Mouse (Mus musculus): ENCODE measurements around the gene Zfp708. TPM values are rescaled to one million over a fixed set of nuclear protein-coding genes. Genes with fewer than 3 reads are reported as not detected.
"Not testable (repeated sequence)": the region's sequence is repeated elsewhere in the genome, so short reads cannot be mapped to it uniquely, and the experiment has no call there.

Gene Zfp708
- total RNA-seq (2021): 1 to 10 TPM; 2.6 to 3.4 TPM

DNA sequence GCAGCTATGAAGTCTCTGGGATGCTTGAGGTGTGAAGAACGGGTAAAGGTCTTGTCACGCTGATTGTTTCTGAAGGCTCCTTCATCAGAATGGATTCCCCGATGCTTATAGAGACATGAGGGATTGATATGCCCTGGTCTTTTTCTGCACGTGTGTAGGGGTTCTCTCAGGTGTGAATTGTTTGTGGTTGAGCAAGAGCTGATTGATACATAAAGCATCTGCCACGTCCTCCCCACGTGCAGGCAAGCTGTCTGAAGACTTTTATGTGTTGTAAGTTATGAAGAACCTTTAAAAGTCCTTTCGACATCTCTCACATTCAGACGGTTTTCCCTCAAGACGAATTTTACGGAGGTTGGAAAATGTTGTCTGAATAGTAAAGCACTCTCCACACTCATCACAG is at the start of gene Zfp708:
TSS of gene Zfp708 (minus strand) at position 101 of the 400 bp plus-strand sequence.
- no peak for DNase-seq (ENCODE audit: extremely low spot score in 1 of 2, low spot score in 1 of 2)

DNA sequence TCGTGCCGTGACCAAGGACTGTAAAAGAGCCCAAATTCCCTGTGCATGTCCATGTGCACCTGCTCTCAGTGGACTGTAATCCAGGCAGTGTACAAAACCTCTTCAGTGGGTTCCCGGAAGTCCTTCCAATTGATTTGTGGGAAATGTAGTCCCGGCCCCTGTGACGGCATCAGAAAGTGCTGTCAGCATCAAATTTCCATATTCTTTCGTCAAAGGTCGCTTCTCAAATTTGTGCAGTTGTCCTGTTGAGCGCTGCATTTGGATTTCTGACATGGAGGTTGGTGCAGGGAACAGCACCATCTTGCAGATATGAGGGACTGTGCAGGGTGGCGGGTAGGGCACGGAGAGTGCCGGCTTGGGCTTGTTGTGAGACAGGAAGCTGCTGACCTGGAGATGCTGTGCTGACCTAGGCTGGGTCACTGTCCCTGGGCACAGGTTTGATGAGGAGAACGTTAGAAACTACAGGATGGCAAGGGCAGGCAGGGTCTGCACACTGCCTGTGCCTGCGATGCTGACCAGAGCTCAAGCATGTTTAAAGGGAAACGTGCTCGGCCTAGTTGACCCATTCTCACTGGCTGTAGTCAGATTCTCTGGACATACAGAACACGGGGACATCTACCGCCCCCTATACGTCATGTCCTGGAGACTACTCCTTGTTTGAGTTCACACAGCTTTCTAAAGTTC is 30.4 kb upstream of the Zfp708 start:
- DNase-seq (ENCODE audit: extremely low spot score in 1 of 2, low spot score in 1 of 2): peak; percentile 74 to 77

DNA sequence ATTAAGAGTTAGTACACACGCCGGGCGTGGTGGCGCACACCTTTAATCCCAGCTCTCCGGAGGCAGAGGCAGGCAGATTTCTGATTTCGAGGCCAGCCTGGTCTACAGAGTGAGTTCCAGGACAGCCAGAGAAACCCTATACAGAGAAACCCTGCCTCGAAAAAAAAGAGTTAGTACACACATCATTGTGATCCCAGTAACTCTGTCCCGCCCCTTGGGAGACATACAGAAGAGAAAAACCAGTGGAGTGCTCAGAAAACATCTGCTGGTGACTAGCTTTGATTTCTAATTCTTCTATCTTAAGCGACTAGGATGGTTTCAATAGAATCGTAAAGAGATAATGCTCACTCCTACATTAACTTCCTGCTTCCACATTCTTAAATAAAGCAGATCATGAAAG is 29.7 kb upstream of the Zfp708 start:
- DNase-seq (ENCODE audit: extremely low spot score in 1 of 2, low spot score in 1 of 2): not testable (repeated sequence)

DNA sequence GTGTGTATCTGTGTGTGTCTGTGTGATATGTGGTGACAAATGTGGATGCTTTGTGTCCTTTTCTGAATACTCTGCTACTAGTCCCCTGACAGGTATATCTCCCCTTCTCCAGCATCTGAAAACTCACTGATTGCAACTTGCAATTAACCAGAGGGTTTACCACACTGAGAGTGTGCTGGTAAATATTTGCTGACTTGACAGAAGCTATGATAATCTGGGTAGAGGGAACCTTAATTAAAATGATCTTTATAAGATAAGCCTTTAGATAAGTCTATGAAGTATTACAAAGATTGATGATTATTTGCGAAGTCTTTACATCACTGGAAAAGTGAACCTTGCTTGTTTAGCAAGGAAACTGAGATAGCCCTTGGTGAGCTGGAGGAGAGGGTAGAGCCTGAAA is 26.7 kb upstream of the Zfp708 start:
- DNase-seq (ENCODE audit: extremely low spot score in 1 of 2, low spot score in 1 of 2): no peak

DNA sequence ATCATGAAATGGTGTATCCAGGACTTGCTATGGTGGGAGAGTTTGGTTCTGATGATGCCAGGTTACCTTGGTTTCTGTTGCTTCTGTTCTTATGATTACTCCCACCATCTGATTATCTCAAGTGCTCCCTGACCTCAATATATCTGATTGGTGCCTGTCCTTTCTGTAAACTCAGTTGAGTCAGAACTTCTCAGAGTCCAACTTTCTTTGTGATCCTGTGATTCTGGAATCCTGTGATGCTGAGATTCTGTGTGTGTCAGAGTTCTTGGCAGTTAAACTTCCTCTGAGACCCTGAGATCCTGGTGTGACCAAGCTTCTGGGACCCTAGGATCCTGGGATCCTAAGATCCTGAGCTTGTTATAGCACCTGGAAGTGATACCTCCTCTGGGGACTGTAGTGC is 23.6 kb upstream of the Zfp708 start, which contains the start of gene Zfp759:
TSS of gene Zfp759 (plus strand) at position 301 of the 400 bp plus-strand sequence.
- not testable (repeated sequence) for DNase-seq (ENCODE audit: extremely low spot score in 1 of 2, low spot score in 1 of 2)

DNA sequence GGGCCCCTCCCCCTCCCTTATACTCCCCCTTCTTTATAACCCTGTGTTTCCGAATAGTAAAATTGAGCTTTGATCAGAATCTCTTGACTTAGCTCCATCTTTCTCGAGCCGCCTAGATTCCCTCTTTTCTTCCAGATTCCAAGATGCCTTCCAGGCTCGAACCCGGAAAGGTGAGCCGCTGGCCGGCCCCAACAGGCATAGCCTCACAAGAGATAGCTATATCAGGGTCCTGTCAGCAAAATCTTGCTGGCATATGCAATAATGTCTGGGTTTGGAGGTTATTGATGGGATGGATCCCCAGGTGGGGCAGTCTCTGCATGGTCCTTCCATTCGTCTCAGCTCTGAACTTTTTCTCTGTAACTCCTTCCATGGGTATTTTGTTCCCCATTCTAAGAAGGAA is 18.4 kb upstream of the Zfp708 start, which contains the start of gene Rslcan18:
TSS of gene Rslcan18 (minus strand) at position 101 of the 400 bp plus-strand sequence.
- DNase-seq (ENCODE audit: extremely low spot score in 1 of 2, low spot score in 1 of 2): not testable (repeated sequence)

DNA sequence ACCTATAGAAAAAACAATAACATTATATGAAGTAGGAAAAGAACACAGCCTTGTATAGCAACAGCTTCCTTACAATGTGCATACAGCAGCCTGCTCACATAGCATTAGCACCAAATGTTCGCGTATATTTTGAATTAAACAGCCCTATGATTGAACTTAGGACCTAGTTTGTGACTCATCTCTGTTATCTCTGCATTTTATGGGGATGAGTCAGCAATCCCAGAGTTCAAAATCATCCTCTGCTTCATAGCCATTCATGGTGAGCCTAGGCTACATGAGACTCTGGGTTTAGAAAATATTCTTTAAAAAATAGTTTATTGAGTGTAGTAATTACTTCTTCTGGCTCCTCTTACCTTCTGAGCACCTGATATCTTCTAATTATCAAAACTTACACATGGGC is 15.5 kb upstream of the Zfp708 start:
- DNase-seq (ENCODE audit: extremely low spot score in 1 of 2, low spot score in 1 of 2): no peak

DNA sequence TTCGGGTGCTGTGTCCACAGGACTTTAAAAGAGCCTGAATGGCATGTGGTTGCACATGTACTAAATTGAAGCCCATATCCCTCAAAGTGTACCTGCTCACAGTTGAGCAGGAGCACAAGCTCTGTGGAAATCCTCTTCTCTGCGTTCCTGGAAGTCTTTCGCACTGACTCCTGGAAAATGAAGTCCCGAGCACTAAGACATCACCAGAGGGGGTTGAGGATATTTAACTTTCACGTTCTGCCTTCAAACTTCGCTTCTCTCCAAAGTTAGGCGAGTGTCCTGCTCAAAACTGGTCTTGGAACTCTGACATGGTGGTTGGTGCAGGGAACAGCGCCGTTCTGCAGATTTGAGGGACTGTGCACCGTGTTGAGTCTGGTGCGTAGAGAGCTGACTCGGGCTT is 14.3 kb upstream of the Zfp708 start:
- peak in 1 of 2 experiments; percentile 5 for DNase-seq (ENCODE audit: extremely low spot score in 1 of 2, low spot score in 1 of 2)

DNA sequence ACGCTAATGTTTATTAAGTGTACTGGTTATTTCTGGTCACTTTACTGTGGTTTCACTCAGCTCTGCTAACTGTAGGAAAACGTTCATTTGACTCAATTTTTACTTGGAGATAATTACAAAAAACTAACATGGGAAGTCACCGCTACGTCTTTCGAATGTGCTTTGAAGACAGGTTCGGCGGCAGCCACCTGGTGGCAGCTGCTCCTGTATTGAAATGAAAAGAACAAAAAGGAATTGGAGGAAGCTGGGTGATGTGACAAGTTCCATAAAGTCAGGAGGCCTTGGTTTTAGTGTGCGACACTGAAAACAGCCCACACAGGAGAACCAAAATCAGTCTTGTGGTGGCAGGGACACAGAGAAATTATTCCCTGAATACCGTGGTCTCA is 11.0 kb upstream of the Zfp708 start:
- DNase-seq (ENCODE audit: extremely low spot score in 1 of 2, low spot score in 1 of 2): peak; percentile 11 to 16

DNA sequence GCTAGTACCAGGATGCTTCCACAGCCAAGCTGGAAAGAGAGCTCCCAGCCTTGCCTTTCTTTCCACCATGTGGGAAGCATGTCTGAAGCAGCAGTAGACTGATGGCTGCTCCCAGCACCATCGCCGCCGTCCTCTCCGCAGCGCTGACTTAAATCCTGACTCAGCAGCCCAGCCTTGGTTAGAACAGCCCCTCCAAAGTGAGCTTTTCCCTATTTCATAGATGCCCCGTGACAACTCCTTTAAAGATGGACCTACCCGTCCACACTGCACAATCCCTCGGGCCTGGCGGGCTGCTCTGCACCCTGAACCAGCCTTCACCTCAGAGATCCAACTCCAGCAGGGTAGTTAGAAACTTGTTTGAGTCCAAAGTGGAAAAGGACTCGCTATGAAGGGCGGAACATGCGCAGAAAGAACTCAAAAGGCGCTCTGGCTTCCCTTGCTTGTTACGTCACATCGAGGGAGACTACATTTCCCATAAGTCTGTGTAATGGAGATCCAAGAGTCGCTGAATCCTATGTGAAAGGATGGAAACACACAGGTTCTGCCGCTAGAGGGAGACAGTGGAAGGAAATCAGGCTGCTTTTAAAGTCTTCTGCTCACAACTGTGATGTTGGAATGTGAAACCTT is 10.5 kb upstream of the Zfp708 start, which contains the start of gene Gm28557:
TSS of gene Gm28557 (minus strand) at position 411 of the 627 bp plus-strand sequence.
- peak; percentile 55 to 89 for DNase-seq (ENCODE audit: extremely low spot score in 1 of 2, low spot score in 1 of 2)

DNA sequence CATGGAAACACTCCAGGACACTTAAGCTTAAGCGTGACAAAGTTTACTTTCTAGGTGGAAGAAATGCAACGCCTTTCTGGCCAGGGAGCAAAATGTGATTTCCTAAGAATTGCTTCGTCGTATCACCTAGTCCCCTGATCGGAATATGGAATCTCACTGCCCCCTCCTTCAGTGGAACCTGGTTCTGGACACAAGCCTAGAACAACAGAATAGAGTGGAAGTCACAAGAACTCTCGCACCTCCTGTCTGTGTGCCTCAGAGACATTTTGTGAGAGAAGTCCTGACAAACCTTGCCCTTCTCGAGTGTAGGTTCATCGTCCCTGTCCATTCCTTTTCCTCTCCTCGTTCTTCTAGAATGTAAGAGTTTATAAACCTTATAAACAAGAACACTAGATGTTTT is 9.9 kb upstream of the Zfp708 start:
- DNase-seq (ENCODE audit: extremely low spot score in 1 of 2, low spot score in 1 of 2): no peak

DNA sequence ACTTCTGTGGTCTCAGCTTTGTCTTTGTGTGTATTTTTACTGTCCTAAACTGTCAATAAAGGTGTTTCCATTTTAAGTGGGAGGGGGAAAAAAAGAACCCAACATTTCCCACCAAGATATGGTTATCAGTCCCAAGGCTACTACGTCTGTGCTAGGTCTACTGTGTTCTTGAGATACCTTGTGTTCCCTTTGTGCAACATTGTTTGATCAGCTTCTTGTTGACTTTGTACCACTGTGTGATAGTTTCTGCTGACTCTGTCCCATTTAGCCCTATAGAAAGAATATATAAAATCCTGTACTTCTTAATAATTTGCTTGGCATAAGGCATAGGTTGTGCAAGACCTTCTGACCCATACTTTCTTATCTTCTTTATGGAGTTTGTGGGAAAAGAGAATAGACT is 7.6 kb downstream of the Zfp708 start:
- DNase-seq (ENCODE audit: extremely low spot score in 1 of 2, low spot score in 1 of 2): no peak

DNA sequence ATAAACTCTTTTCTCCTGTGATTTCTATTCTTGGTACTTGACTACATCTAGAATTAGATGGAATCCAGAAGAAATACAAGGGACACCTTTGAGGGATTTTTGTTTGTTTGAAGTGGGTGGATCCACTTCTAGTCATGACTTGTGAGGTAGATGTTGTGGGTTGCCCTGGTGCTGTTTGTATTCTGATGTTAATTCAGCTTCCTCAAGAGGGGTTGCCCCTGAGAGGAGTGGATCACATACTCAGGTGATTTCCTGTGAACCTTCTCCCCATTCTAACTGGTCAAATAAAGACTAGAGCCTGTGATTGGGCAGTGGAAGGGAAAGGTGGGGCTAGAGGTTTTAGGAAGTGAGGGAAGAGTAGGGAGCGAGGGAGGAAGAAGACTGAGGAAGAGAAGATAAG is 15.8 kb downstream of the Zfp708 start:
- DNase-seq (ENCODE audit: extremely low spot score in 1 of 2, low spot score in 1 of 2): no peak

DNA sequence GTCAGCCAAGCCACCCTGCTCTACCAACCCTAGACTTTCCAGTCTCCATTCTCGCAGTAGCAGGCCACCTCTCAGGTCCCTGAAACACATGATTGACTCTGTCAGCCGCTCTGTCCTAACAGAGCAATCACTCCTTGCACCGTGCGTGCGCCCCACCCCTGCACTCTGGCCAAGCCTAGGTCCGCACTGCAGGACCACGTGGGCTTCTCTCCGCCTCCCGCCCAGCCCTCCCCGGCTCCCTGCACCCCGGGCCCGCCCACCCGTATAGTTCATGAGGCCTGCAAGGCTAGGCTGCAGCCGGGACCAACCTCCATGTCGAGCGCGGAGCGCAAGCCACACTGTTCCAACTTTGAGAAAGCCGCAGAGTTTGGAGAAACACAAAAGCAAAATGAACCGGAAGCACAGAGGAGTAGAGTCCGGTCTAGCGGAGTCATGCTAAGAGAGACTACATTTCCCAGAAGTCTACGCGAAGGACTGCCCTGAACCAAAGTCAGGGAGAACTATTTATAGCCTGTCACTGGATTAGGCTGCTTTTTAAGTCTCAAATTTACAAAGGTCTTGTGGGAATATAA is 16.5 kb downstream of the Zfp708 start:
- DNase-seq (ENCODE audit: extremely low spot score in 1 of 2, low spot score in 1 of 2): peak; percentile 49 to 54

DNA sequence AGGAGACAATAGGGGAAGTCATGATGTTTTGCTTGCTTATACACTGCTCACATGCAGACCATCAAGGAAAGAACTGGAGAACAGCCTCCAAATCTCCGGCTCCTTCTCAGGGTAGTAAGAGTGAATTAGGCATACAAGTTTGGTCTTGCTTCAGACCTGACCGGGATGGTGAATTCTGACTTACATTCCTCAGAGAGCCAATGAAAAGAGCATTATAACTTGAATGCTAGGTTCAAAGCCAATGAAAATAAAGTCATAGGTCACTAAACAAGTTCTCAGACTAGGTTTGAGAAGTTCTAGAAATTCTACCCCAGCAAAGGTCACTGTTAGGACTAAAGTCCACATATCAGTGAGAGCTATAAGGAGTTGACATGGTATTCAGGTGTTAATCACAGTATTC is 20.5 kb downstream of the Zfp708 start:
- DNase-seq (ENCODE audit: extremely low spot score in 1 of 2, low spot score in 1 of 2): no peak

DNA sequence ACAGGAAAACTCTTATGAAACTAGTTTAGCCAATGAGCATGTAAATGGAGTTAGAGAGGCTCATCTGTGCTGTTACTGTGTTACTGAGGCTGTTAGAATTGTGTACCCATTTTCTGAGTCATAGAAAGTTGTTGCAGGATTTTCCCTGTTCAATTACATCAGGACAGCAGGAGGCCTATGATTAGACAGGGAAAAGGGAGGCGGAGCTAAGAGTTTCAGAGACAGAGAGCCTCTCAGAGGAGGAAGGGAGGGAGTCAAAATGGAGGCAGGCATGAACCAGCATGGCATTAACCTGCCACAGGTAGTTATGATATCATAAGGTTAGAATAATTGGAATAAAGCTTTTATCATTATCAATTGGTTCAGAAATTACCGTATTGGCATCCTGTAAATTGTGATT is 25.0 kb downstream of the Zfp708 start:
- no peak for DNase-seq (ENCODE audit: extremely low spot score in 1 of 2, low spot score in 1 of 2)

DNA sequence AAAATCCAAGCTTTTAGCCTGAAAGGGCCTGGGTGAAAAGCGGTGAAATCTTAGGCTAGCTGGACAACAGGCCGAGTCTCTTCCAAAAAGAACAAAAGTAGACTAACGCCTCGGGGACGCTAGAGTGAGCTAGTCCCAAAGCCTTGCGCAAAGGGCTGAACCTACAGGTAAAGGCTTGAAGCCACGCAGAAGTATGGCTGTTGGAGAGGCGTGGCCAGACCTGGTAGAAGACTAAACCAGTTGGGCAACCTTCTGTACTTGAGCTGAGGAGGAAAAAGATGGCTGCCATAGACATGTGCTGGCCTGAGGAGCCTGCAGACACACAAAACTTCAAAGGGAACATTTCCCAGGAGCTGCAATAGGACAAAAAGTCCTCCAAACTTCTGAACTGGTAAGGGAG is 32.4 kb downstream of the Zfp708 start:
- DNase-seq (ENCODE audit: extremely low spot score in 1 of 2, low spot score in 1 of 2): no peak

DNA sequence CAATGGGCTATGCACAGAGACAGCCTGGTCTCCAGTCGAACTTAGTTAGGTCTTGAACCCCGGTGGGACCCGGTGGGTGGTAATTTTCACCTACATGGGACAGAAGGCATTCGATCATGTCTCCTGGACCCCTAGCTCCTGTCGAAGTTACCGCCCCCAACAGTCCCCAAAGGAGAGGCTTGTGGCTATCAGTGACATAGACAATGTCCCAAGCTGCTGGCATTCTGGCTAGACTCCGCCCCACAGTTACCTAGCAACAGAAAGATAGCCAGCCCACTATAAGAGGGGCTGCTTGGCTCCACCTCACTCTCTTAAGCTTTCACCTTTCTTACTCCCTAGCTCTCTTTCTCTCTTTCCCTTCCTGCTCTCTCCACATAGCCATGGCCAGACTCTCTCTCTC is 35.3 kb downstream of the Zfp708 start:
- DNase-seq (ENCODE audit: extremely low spot score in 1 of 2, low spot score in 1 of 2): no peak

DNA sequence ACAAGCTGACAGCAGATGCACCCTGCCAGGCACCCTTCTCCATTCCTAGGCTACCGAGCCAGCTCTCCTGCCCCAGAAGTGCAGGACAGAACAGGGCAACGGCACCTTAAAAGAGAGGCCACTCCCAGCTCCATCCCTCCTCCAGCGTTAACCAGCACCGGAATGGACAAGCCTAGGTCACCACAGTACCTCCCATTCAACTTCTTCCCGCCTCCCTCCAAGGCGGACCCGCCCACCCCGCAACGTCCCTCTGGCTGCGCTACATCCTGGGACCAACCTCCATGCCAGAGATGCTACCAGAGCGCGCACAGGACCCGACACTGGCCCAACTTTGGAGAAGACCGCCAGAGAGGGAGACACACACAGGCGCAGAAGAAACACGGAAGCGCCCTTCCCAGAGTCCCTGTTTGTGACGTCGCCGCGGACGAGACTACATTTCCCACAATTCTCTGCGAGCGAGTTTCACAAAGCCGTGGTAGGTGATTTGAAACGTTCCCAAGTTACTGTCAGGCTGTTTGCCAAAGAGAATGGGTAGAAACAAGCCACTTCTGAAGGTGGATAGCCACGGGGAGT is 36.9 kb downstream of the Zfp708 start, which contains the start of gene Zfp712:
TSS of gene Zfp712 (minus strand) at position 385 of the 573 bp plus-strand sequence.
- peak; percentile 82 to 83 for DNase-seq (ENCODE audit: extremely low spot score in 1 of 2, low spot score in 1 of 2)

DNA sequence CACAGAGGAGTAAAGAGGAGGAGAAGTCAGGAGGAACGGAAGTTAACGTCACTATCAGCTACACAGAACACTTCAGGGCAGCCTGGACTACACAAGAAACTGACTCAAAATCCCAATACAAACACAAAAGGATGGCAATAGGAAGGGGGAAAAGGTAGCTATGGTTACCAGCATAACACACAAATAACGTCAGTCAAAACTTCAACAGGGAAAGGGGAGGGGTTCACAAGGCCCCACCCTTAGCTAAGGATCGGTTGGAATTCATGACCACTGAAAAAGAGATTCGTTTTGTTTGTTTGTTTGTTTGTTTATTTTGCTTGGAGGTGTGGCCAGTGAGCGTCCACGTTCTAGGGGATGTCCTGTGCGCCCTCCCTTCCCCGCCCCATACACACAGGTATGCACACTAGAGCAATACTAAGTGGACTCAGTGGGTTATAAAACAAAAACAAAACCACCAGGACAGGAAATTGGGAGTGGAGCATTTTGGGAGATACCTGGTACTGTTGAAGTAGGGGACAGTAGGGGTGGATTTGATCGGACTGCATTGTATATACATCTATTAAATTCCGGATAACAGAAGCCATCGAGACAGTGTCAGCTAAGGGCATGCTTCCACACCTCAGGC is 37.5 kb downstream of the Zfp708 start:
- DNase-seq (ENCODE audit: extremely low spot score in 1 of 2, low spot score in 1 of 2): no peak
